Mouse (Mus musculus): ENCODE results near the gene Sdk1.

Gene Sdk1

DNA sequence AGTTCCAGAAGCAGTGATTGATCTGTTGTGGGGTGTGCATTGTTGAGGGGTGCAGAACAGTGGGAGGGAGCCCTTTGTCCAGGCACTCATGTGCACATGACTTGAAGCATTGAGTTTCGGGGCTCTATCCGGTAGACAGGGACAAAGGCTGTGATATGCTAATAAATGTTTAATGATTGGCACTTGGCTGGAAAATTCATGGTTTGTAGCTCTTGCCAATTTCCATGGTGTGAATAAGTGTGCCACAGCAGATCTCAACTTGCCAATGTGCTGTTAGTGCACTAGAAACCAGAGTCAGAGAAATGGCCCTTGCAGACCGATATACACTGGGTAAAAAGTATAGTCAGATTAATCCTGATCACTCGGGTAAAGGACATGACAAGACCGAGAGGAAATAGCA is 404.4 kb downstream of the Sdk1 start:
- DNase-seq = no peak

DNA sequence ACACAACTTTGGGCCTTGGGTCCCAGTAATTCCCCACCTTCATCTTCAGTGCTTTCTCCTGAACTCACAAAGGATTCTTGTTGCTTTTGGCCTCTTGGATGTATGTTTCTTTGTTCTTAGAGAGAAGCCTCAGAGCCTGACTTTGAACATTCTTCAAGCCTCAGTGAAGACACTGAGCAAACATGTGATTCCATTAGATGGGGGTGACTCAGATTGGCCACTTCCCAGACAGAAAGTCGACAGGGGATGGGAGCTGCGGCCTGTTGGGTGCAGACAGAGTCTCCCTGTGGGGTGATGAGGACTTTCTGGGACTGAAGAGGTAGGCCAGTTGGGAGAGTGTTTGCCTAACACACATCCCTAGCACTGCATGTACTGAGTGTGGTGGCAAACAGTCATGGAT is 405.3 kb downstream of the Sdk1 start:
- DNase-seq = no peak

DNA sequence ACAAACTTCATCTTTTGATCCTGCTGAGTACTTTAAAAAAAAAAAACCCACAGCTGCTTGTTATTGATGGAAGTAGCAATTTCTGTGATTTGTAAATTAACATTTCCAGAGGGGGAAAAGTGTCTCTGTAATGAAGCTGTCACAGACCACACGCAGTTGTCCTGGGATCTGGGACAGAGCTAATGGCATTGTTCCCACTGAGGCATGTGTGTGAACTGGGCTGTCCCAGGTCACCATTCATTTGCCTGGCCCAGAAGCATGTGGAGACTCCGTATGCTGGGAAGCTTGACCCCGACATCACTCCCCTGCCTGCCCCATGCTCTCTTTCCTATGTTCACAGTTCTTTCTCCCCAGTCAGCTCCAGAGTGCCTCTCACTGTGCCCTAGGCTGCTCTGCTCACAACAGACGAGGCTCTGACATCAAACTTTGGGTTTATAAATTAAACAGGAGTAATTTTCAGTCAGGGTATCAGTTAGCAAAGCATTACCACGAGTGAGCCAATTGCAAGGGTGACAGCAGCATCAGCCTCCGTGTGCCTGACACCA is 408.6 kb downstream of the Sdk1 start:
- no peak for DNase-seq

DNA sequence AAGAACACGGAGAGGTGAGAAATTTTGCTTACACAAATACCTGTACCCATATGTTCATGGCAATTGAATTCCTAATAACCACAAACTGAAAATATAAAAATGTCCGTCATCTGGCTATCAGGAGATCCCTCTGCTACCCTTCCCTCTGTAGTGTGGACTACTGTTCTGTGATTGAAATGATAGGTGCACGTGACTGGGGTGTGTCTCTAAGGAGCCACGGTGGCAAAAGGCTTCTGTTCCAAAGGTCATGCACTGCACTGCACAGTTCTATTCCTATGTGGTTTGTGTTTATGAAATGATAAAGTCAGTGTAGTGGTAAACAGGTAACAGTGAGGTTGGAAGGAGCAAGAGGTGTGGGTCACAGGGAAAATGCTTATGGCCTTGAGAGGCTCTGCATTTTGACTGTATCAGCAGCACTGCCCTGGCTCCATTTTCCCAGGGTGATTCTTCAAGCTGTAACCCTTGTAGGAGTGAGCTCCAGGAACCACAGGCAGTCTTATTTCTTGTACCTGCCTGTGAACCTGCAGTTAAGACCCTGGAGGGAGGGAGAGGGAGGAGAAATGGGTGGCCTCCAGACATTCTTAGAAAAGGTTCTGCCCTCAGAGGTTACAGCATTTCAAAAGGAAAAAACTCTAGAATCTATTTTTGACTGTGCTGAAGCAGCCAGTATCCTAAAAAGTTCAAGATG is 410.5 kb downstream of the Sdk1 start:
- DNase-seq = no peak

DNA sequence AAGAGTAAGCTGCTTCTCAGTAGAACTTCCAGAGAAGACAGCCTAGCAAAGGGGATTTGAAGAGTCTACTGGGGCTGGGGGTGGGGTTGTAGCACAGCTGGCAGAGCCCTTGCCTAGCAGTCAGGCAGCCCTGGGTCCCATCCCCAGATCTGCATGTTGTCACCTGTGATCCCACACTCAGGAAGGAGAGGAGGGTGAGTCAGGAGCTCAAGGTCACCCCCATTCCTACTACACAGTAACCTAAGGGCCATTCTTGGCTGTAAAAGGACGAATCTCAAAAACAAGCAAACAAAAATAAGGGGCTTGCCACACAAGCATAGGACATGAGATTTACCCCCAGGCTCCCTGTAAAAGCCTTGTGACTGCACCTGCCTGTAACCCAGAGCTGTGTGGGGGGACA is 435.1 kb downstream of the Sdk1 start:
- no peak for DNase-seq

DNA sequence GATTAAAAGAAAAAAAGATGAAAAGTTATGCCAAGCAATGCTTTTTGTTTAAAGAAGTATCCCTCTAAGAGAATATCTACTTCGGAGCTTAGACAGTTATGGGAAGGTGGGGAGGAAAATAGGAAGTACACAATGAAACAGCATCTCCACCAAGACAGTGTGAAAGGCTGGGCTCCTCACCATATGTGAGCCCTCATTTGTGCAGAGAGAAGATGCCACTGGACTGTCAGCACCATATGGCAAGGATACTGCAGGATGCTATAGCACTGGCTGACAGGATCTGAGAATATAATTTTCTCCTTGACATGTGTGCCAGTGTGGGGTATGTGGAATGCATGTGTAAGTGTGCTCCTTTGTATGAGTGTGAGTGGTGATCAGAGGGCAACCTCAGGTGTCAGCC is 435.7 kb downstream of the Sdk1 start:
- no peak for DNase-seq

DNA sequence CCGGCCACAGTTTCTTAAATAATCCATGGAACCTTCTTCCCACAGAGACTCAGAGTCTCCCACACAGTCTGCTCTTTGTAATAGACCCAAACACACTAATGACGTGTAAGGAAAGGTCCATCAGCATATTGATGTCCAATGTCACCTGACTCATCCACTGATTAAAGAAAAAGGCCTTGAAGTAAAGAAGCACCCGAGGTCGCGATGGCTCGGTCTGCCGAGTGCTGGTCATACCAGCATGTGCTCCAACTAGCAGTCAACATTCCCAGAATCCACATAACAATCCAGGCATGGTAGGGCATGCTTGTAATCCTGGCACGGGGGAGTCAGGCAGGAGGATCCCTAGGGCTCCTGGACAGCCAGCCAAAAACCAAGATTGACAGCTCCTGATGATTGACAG is 436.6 kb downstream of the Sdk1 start:
- DNase-seq = no peak

DNA sequence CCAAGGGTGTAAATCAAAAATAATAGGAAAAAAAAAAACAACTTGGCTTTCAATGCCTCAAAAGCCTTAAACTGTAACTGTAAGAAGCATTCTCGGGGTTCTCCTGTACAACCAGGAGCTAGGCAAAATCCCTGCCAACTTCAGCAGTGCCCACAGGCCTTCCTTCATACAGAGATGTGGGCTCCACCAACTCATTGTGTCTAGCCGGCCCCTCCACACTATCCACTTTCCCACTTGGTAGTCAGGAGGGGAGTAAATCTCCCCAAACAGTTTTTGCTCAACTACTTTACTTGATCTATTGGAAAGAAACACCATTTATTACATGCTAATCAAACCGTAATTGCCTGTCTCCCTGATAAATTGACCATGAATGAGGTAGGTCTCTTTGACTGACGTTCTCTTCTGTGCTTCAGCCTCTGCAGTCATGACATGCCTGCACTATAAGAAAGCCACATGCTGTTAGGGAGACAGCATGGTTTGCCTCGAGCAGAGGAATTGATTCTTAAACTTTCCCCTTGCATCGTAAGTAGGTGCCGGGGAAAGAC is 445.7 kb downstream of the Sdk1 start:
- no peak for DNase-seq

DNA sequence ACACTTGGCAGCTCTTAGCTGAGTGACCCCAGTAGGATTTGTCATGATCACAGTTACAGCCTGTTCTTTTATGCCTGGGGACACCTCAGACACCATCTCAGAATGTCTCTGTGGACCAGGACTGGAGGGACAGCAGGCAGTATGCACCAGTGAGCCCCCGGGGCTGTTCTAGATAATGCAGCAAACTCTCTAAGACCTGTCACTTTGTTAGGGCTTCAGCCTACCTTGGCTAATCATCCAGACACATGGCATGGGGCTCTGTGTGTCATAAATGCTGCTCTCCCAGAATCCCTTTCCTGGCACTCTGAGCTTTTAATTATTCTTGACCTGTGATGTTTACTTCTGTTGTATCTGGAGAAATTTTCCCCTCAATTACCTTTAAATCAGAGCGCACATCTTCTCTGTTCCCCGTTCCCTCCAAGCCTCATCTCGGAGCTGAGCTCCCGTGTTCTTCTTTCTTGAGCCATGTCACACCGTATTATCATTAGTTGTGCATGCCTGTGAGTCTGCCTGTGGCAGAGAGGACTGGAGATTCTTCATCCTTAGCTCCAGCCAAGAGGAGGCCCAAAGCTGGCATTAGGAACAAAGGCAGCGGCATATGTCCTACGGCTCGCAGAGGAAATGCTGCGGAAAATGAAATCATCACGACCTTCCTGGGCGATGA is 448.3 kb downstream of the Sdk1 start:
- peak; percentile 66 to 76 for DNase-seq

DNA sequence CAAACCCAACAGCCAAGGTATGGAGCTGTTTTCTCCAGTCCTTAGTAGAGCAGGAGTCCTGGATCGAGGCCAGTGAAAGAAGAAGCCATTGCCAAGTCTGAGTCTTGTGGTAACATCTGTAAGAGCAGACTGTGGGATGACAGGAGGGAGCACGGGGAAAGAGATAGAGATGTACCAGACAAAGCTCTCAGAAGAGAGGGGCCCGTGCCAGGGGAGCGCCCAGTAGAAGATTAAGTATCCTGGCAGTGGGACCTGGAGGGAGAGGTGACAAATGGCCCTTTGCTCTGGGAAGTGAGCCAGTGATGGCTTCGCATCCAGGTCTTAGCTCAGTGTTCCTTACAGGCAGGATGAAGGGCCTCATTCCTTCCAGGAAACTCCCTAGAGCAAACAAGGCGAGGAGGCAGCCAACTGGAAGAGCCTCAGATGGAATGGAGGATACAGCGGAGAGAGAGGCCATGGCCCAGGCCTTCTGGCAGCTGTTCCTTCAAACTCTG is 450.2 kb downstream of the Sdk1 start:
- peak; percentile 81 to 92 for DNase-seq

DNA sequence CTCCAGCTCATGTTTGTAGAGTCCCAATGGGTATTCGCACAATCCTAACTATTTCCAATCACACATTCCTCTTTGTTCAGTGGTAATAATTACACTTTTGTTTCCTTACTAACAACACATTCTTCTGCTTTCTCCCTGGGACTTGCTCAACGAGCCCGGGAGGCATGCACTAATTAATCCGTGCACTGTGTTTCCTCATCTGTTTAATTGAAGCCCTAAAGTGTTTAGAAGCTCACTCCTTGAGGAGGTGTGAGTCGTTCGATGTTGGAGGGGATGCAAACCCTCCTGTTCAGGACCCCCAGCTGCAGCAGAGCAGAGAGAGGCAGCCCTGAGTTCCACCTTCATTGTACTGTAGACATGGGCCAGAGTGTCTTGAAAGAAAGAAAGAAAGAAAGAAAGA is 452.4 kb downstream of the Sdk1 start:
- no peak for DNase-seq

DNA sequence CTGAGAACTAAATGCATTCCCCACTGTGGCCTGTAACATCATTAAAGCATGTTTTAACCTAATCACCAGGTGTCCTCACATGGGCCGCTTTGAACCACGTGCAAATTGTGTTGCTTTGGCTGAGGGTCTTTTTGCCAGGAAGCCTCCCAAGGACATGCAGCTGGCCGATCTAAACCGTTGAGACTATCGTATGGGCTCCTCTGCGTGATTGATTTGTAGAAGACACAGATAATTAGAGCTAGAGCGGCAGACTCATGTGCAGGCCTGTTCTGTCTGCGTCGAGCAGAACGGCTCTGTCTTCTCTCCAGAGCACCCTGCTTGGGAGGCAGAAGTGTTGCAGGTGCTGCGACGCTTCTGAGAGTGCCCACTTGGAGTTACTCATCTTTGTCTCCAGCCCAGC is 453.6 kb downstream of the Sdk1 start:
- no peak for DNase-seq

DNA sequence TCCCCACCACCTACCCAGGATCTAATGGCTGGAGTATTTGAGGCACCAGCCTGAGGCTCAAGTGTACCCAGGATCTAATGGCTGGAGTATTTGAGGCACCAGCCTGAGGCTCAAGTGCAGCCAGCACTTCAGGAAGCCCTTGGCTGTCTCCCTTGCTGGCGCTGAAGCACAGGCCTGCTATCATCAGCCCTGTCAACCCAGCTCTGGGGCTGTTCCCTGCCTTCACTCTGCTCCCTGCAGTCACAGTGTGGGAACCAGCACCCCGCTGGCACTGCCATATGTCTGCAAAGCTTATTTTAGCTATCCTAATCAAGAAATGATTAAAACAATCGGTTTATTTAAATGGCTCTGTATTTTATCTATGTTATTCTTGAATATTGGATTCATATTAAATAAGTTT is 457.1 kb downstream of the Sdk1 start:
- DNase-seq = peak; percentile 79 to 93

DNA sequence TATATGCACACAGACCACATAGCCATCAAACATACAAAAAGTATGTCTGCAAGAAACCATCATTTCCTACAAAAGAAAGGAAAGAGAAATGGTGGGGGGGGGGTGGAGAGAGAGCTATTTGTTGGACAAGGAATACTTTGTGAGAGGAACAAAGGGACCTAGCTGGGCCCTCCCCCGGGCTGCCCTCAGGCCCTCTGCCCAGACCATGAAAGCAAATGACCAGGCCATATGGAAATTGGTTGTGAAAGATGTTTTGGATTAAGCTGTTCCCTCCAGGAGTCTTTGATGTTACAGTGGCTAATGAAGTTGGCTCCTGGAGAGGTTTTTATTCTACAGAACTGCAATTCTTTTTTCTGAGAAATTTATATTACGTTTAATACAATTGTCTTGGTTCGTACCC is 479.5 kb downstream of the Sdk1 start:
- no peak for DNase-seq

DNA sequence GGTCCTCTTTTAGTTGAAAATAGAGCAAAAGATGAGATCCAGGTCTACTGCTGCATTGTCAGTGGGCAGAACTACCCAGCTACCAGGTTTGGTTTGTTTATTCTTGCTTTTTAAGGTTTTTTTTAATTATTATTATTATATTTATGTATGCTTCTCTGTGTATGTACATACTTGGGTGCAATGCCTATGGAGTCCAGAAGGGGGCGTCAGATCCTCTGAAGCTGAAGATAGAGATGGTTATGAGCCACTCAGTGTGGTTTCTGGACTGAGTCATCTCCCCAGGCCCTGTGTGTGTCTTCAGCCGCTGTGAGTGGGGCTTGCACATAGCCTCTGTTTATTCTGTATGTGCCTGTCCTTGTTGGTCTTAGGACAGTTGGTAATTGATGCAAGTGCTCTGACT is 486.7 kb downstream of the Sdk1 start:
- DNase-seq = peak in 1 of 2 experiments; percentile 32

DNA sequence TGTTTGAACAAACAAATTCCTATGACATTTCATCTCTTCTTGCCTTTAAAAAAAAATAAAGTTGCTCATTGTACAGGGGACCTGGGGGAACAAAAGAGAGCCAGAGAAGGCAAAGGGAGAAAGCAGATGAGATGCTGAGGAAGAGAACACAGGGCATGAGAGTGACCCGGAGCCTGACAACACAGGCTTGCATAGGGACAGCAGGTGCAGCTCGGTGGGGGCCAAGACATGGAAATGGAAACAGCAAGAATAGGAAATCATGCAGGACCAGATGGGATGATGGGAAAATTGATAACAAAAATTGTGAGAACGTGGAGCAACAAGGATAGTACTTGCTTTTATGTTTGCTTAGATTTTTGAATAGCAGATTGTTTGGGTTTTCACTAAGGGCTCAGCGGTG is 488.7 kb downstream of the Sdk1 start:
- peak; percentile 49 to 54 for DNase-seq

DNA sequence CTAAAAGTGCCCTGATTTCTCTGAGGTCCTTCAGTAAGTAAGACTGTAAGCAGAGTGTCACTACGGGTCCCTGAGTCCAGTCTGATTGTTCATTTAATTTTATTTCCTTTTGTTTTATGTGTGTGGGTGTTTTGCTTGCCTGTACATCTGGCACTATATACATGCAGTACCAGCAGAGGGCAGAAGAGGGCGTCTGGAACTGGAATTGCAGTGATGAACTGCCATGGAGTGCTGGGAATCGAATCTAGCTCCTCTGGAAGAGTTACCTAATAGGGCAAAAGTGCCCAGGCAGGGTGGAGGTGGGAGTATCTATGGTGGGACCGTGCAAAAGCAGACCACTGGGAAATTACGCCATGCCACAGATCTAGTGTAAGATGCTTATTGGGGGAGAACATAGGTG is 497.4 kb downstream of the Sdk1 start:
- DNase-seq = no peak

DNA sequence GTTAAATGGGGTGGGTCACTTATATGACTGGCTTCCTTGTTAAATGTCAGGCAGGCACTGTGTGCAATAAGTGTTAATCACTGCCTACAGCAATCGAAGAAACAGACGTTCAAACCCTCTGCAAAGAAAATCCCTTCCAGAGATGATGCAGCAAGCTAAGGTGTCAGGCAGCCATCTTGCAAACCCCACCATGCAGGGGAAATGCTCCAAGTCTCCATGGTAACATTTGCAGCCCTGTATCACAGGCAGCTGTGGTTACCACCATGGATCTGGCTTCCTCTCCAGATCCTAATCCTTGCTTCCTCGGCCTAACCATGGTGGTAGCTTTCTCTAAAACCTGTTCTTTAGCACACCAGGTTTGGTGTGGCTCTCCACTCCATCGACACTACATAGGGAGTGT is 507.5 kb downstream of the Sdk1 start:
- no peak for DNase-seq

DNA sequence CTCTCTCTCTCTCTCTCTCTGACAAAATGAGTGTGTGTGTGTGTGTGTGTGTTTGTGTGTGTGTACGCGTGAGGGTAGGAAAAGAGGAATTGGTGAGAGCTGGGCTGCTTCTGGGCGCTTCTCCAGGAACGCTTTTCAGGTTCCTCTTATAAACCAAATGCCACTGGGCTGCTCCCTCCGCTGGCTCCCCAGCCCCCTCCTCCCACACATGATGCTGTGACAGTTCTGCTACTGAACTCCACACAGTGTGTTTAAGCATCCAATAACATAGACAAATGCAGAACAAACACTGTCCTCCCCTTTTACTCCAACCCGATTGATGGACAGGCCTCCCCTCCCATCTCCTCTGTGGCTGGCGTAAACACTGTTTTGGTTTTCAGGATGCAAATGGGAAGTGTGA is 513.0 kb downstream of the Sdk1 start:
- DNase-seq = peak; percentile 20 to 31

DNA sequence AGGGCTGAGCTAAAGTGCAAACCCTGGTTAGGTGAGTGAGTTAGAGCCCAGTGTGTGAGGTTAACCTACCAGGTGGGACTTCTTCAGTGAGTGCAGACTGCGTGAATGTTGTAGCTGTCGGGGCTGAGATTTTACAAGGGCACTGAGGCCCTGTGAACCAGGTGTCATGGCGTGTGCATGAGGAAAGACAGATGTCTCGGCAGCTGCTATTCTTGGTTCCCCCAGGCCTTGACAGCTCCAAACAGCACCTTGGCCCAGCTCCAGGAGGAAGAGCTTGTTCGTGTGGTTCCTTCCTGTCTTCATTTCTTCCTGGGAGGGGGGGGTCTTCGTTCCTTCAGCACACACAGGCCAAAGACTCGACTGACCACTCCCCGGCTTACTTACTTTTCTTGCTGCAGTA is 517.6 kb downstream of the Sdk1 start:
- peak in 1 of 2 experiments; percentile 22 for DNase-seq

DNA sequence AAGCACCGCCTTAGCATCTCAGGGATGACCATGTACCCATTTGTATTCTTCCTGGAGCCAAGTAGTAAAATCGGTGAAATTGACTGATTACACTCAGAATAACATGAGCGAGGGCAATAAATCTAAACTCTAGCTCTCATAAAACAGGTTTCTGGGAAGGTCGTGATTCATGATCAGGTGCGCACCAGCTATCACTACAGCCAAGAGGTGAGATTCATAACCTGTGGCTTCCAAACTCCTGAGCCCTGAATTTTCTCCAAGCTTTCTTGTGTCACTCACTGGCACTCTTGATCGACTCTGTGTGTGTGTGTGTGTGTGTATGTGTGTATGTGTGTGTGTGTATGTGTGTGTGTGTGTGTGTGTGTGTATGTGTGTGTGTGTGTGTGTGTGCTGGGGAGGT is 522.8 kb downstream of the Sdk1 start:
- DNase-seq = no peak

DNA sequence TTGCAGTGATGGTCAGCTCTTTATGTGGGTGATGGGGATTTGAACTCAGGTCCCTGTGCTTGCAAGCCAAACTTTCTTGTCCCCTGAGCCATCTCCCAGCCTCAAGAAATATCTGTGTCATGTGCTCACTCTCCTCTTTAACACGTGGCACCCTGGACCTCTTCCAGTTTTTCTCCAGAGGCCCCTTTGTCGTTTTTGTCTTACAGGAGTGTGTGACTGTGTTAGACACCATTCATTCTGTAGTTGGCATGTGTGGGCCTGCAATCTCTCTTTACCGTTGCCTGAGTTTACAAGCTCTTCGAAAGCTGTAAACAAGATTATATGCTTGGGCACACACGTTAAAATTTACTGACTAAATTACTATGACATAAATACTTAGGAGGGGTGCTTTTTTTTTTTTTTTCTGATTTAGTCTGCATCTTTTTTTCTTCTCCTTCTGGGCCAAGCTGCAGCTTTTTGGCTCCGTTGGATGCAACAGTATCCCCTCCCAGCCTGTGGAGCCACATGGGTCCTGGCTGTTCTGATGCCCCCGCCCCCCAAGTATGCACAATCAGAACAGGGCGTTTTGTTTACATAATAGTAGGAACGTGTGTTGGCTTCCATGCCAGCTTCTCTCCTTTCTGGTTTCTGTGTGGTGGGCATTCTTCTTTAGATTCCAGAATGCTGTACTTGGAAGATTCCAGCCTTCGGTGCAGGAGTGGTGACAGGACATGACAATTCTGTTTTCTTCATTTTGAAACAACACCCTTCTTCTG is 527.6 kb downstream of the Sdk1 start:
- DNase-seq = peak; percentile 40 to 43

DNA sequence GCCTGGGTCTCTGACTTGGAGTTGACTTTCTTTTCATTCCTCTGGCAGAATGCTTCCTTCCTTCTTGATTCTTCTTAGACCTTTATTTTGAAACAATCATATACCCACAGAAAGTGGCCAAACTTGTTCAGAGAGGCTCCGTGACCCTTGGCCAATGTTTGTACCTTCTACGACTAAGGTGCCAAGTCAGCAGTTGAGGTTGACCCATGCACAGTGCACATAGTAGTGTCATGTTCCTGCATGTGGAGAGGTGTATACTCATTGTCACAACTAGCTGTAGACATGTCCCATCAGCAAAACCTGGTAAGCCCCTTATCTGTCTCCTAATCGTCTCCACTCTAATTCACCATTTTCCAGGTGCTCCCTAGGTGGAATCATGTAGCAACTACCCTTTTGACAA is 530.2 kb downstream of the Sdk1 start:
- DNase-seq = no peak

All from cerebellum, postnatal 14 days (tissue).